Mouse (Mus musculus) embryonic fibroblast, embryonic 13.5 days (primary cell): ENCODE data around the gene Itsn1. TPM values are rescaled to one million over a fixed set of nuclear protein-coding genes. Genes with fewer than 3 reads are reported as not detected.
A peak's percentile ranks its signal among the peaks of the same experiment; 100 is the strongest.

Experiments used
- H3K27ac ChIP-seq: 2 replicates; pipeline ENCODE4 v1.5.1; 2012; ENCODE audit warnings: low read length, control low read depth, inconsistent platforms; ENCODE audit not compliant: insufficient read depth
- H3K4me1 ChIP-seq: 2 replicates; pipeline ENCODE4 v1.6.1; 2011; ENCODE audit warnings: low read length; ENCODE audit not compliant: control insufficient read depth, insufficient read depth
- H3K4me3 ChIP-seq: 2 replicates; pipeline ENCODE4 v1.5.1; 2011; ENCODE audit warnings: mild to moderate bottlenecking, control low read depth, low read length; ENCODE audit not compliant: insufficient read depth
- CTCF ChIP-seq: IDR thresholded peaks from 2 replicates; pipeline ENCODE4 v1.5.1; 2011; ENCODE audit warnings: mild to moderate bottlenecking, control low read depth, low read length, moderate library complexity, borderline replicate concordance; ENCODE audit not compliant: insufficient read depth
- POLR2A ChIP-seq: IDR thresholded peaks from 2 replicates; pipeline ENCODE4 v1.6.1; 2011; ENCODE audit warnings: low read depth, mild to moderate bottlenecking, control low read depth, low read length, moderate library complexity
- polyA plus RNA-seq: library from polyadenylated mRNA; stranded (reverse); fragments of >200 nt; gene quantifications from 2 replicates; pipeline ENCODE4 v1.2.4, GENCODE M21; 2011; ENCODE audit warnings: low read depth; ENCODE audit not compliant: missing spikeins, insufficient read length

Gene Itsn1
- polyA plus RNA-seq, 1 experiment: 136 TPM

- TF ChIP-seq CTCF (no peak), POLR2A (no peak)
- no peak overlapping the region for H3K4me3 ChIP-seq
- no peaks in the 10 kb centered on the region for H3K4me1 ChIP-seq
- H3K27ac ChIP-seq: no peak overlapping the region
Observed at GRCm38 (mm10) chr16:91907158-91907557, 178.1 kb downstream of the Itsn1 start.

- no peak for TF ChIP-seq POLR2A
- Histone ChIP-seq H3K4me1 (no peaks in the 10 kb centered on the region), H3K27ac (no peak overlapping the region), H3K4me3 (no peak overlapping the region)
Observed at GRCm38 (mm10) chr16:91909569-91910335, 180.7 kb downstream of the Itsn1 start.

- Histone ChIP-seq H3K4me1 (no peaks in the 10 kb centered on the region), H3K4me3 (no peak overlapping the region), H3K27ac (no peak overlapping the region)
- TF ChIP-seq POLR2A: peak; percentile 43; the same call in 1 of the 2 replicates
- TF ChIP-seq CTCF: peak; percentile 84
Observed at GRCm38 (mm10) chr16:91917631-91918096, 188.6 kb downstream of the Itsn1 start.

- TF ChIP-seq POLR2A (no peak), CTCF (no peak)
Observed at GRCm38 (mm10) chr16:91918461-91918860, 189.4 kb downstream of the Itsn1 start.

GRCm38 (mm10) chr16:91919056-91919455 is 190.0 kb downstream of the Itsn1 start:
- TF ChIP-seq CTCF (no peak), POLR2A (no peak)
- Histone ChIP-seq H3K27ac (no peak overlapping the region), H3K4me3 (no peak overlapping the region), H3K4me1 (no peaks in the 10 kb centered on the region)

More at GRCm38 (mm10) chr16:91918461-91918860, 189.4 kb downstream of the Itsn1 start:
- Histone ChIP-seq H3K4me3 (no peak overlapping the region), H3K27ac (no peak overlapping the region), H3K4me1 (no peaks in the 10 kb centered on the region)

GRCm38 (mm10) chr16:91921340-91921739 is 192.3 kb downstream of the Itsn1 start:
- H3K4me3 ChIP-seq: no peak overlapping the region
- TF ChIP-seq CTCF (no peak), POLR2A (no peak)
- no peak overlapping the region for H3K27ac ChIP-seq
- H3K4me1 ChIP-seq: no peaks in the 10 kb centered on the region

GRCm38 (mm10) chr16:91922939-91923338 is 193.9 kb downstream of the Itsn1 start:
- no peak overlapping the region for H3K4me3 ChIP-seq
- H3K4me1 ChIP-seq: no peaks in the 10 kb centered on the region
- TF ChIP-seq CTCF (no peak), POLR2A (no peak)
- no peak overlapping the region for H3K27ac ChIP-seq

GRCm38 (mm10) chr16:91924426-91924825 is 195.3 kb downstream of the Itsn1 start:
- no peak overlapping the region for H3K27ac ChIP-seq
- TF ChIP-seq CTCF (no peak), POLR2A (no peak)
- H3K4me3 ChIP-seq: no peak overlapping the region
- H3K4me1 ChIP-seq: no peaks in the 10 kb centered on the region

GRCm38 (mm10) chr16:91927911-91928630 is 199.0 kb downstream of the Itsn1 start:
- TF ChIP-seq CTCF (no peak), POLR2A (no peak)
- Histone ChIP-seq H3K4me1 (no peaks in the 10 kb centered on the region), H3K4me3 (no peak overlapping the region), H3K27ac (no peak overlapping the region)
